Mouse (Mus musculus) midbrain, embryonic 16.5 days (tissue): Measurements from ENCODE around the gene Araf. TPM values are rescaled to one million over a fixed set of nuclear protein-coding genes. Genes with fewer than 3 reads are reported as not detected.
A peak's percentile ranks its signal among the peaks of the same experiment; 100 is the strongest.

Experiments used
- ATAC-seq: fragments of 200-750 bp; cut with Nextera tagmentation; 2 replicates; pipeline ENCODE4 v1.8.0; 2017; ENCODE audit warnings: moderate TSS enrichment
- H3K27ac ChIP-seq: fragments of 300-500 bp; sonication (generic); 2 replicates; pipeline ENCODE4 v1.5.1; 2014; ENCODE audit warnings: mild to moderate bottlenecking, low read length, mixed read lengths
- H3K27me3 ChIP-seq: fragments of 300-500 bp; sonication (generic); 2 replicates; pipeline ENCODE4 v1.6.1; 2014; ENCODE audit warnings: low read depth, low read length, mixed read lengths; ENCODE audit not compliant: control insufficient read depth, insufficient read depth
- H3K36me3 ChIP-seq: fragments of 300-500 bp; sonication (generic); 2 replicates; pipeline ENCODE4 v1.6.1; 2014; ENCODE audit warnings: mild to moderate bottlenecking, low read length, moderate library complexity, mixed read lengths; ENCODE audit not compliant: control insufficient read depth, insufficient read depth
- H3K4me1 ChIP-seq: fragments of 300-500 bp; sonication (generic); 2 replicates; pipeline ENCODE4 v1.6.1; 2014; ENCODE audit warnings: mild to moderate bottlenecking, low read length, mixed read lengths; ENCODE audit not compliant: control insufficient read depth, insufficient read depth
- H3K4me2 ChIP-seq: fragments of 300-500 bp; sonication (generic); 2 replicates; pipeline ENCODE4 v1.6.1; 2014; ENCODE audit warnings: mild to moderate bottlenecking, low read length, mixed read lengths
- H3K4me3 ChIP-seq: fragments of 300-500 bp; sonication (generic); 2 replicates; pipeline ENCODE4 v1.5.1; 2014; ENCODE audit warnings: low read depth, mild to moderate bottlenecking, low read length, moderate library complexity, mixed read lengths
- H3K9ac ChIP-seq: fragments of 300-500 bp; sonication (generic); 2 replicates; pipeline ENCODE4 v1.6.1; 2014; ENCODE audit warnings: low read depth, low read length, mixed read lengths
- H3K9me3 ChIP-seq: fragments of 300-500 bp; sonication (generic); replicated peaks from 2 replicates; pipeline ENCODE4 v1.6.1; 2014; ENCODE audit warnings: mild to moderate bottlenecking, low read length, mixed read lengths; ENCODE audit not compliant: control insufficient read depth, poor library complexity, severe bottlenecking
- WGBS: fragments of 180-500 bp; shearing (Covaris S2); extraction: QIAGEN DNeasy Blood & Tissue Kit; methylation state at CpG from one replicate; pipeline ENCODE4 v1.1.7; 2014; 5-methylcytosine and 5-hydroxymethylcytosine counted together
- polyA plus RNA-seq: library from polyadenylated mRNA; unstranded; fragments of >200 nt; fragmentation: Nextera tagmentation; extraction: Ambion mirVana; gene quantifications from 2 replicates; pipeline ENCODE4 v1.2.1, GENCODE M21; 2015

Araf gene
- polyA plus RNA-seq, 1 experiment from 2014 or later: 431 TPM

GRCm38 (mm10) chrX:20819708-20820426 lies 22.3 kb downstream of the Araf start:
- Histone ChIP-seq H3K4me3 (peak overlapping the region; percentile 30; the same call in 1 of the 2 replicates), H3K27me3 (no peaks in the 10 kb centered on the region), H3K9me3 (no peaks in the 10 kb centered on the region), H3K4me1 (no peaks in the 10 kb centered on the region), H3K27ac (peak overlapping the region; percentile 86), H3K4me2 (peak overlapping the region; percentile 58), H3K9ac (peak overlapping the region; percentile 53; the same call in 1 of the 2 replicates), H3K36me3 (no peaks in the 10 kb centered on the region)
- 43% methylated on average over 8 of the region's 8 CpGs for WGBS
- ATAC-seq: peak; percentile 76

- WGBS: 33% methylated on average over 5 of the region's 5 CpGs
- peak; percentile 70; the same call in 1 of the 2 replicates for ATAC-seq
Measured at GRCm38 (mm10) chrX:20828934-20829333, 31.3 kb downstream of the Araf start.

DNA sequence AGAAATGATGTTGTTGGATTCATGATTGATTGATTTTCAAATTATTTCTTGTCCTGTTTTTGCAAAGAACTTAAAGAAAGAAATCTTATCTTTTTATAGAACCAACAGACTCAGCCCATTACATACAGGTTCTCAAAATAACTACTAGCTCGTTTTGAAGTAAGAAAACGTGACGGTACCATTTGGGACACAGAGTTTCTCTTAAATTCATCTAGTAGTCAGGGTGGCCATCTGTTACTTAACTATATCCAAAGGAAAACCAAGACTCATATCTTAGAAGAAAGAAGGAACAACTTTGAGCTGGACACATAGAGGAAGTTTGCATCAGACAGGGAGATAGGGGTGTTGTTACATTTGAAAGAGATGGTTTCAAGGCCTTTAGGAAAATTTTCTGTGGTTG lies 49.6 kb downstream of the Araf start:
- WGBS: 91% methylated on average over 3 of the region's 3 CpGs
- peaks cover 12% of the 10 kb centered on the region for H3K4me1 ChIP-seq
- H3K27ac ChIP-seq: peak overlapping the region; percentile 38; the same call in 1 of the 2 replicates

More at GRCm38 (mm10) chrX:20828934-20829333, 31.3 kb downstream of the Araf start:
- no peaks in the 10 kb centered on the region for H3K4me1 ChIP-seq
- no peaks in the 10 kb centered on the region for H3K27me3 ChIP-seq
- H3K27ac ChIP-seq: no peak overlapping the region
- H3K4me3 ChIP-seq: no peak overlapping the region
- no peak overlapping the region for H3K9ac ChIP-seq
- H3K4me2 ChIP-seq: no peak overlapping the region
- H3K9me3 ChIP-seq: no peaks in the 10 kb centered on the region
- H3K36me3 ChIP-seq: no peaks in the 10 kb centered on the region

DNA sequence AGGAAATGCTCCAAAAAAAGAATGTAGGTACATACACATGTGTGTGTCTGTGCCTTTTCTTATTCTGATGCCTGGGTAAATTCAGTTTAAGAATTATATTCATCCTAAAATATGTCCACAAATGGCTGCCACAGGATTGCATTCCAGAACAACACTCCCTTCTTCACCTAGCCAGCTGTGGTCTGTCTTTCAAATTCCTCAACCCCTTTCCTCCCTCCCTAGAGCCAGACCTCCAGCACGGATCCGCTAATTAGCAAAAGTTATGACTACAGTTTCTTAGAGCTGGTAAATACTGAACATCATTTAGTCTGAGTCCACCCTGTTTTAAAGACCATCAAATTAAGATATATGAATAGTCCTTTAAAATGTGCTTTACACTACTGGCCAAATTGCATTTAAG lies 50.2 kb downstream of the Araf start:
- Histone ChIP-seq H3K9me3 (no peaks in the 10 kb centered on the region), H3K9ac (peak overlapping the region; percentile 30; the same call in 1 of the 2 replicates), H3K4me3 (peak overlapping the region; percentile 17; the same call in 1 of the 2 replicates), H3K27ac (peak overlapping the region; percentile 80), H3K27me3 (no peaks in the 10 kb centered on the region), H3K36me3 (peaks cover 11% of the 10 kb centered on the region), H3K4me1 (peaks cover 12% of the 10 kb centered on the region), H3K4me2 (peak overlapping the region; percentile 47)
- peak; percentile 37 for ATAC-seq
- 27% methylated on average over 2 of the region's 2 CpGs for WGBS

More for the DNA sequence above, 49.6 kb downstream of the Araf start:
- Histone ChIP-seq H3K9me3 (no peaks in the 10 kb centered on the region), H3K4me2 (no peak overlapping the region), H3K27me3 (no peaks in the 10 kb centered on the region), H3K36me3 (peaks cover 11% of the 10 kb centered on the region), H3K9ac (no peak overlapping the region), H3K4me3 (no peak overlapping the region)
- no peak for ATAC-seq

- Histone ChIP-seq H3K36me3 (peaks cover 13% of the 10 kb centered on the region), H3K4me1 (peaks cover 12% of the 10 kb centered on the region), H3K27ac (peak overlapping the region; percentile 87), H3K9ac (peak overlapping the region; percentile 79), H3K27me3 (no peaks in the 10 kb centered on the region), H3K4me3 (peak overlapping the region; percentile 58), H3K4me2 (peak overlapping the region; percentile 72), H3K9me3 (no peaks in the 10 kb centered on the region)
- WGBS: 18% methylated on average over 42 of the region's 42 CpGs
- ATAC-seq: peak; percentile 98
Measured at GRCm38 (mm10) chrX:20848256-20848984, 50.8 kb downstream of the Araf start.

- Histone ChIP-seq H3K9me3 (no peaks in the 10 kb centered on the region), H3K36me3 (peaks cover 17% of the 10 kb centered on the region), H3K27me3 (no peaks in the 10 kb centered on the region), H3K9ac (no peak overlapping the region), H3K4me2 (no peak overlapping the region), H3K4me3 (no peak overlapping the region), H3K27ac (no peak overlapping the region), H3K4me1 (peaks cover 12% of the 10 kb centered on the region)
- no peak for ATAC-seq
- WGBS: 90% methylated on average over 7 of the region's 7 CpGs
Measured at GRCm38 (mm10) chrX:20853794-20854193, 56.2 kb downstream of the Araf start.

- H3K4me3 ChIP-seq: no peak overlapping the region
- 47% methylated on average over 5 of the region's 5 CpGs for WGBS
- H3K9me3 ChIP-seq: no peaks in the 10 kb centered on the region
- H3K4me2 ChIP-seq: no peak overlapping the region
- no peak overlapping the region for H3K27ac ChIP-seq
- H3K36me3 ChIP-seq: peaks cover 7% of the 10 kb centered on the region; the same call in 1 of the 2 replicates
- no peak for ATAC-seq
- no peak overlapping the region for H3K9ac ChIP-seq
- H3K27me3 ChIP-seq: no peaks in the 10 kb centered on the region
- H3K4me1 ChIP-seq: no peaks in the 10 kb centered on the region
Measured at GRCm38 (mm10) chrX:20861453-20862104, 64.0 kb downstream of the Araf start.

DNA sequence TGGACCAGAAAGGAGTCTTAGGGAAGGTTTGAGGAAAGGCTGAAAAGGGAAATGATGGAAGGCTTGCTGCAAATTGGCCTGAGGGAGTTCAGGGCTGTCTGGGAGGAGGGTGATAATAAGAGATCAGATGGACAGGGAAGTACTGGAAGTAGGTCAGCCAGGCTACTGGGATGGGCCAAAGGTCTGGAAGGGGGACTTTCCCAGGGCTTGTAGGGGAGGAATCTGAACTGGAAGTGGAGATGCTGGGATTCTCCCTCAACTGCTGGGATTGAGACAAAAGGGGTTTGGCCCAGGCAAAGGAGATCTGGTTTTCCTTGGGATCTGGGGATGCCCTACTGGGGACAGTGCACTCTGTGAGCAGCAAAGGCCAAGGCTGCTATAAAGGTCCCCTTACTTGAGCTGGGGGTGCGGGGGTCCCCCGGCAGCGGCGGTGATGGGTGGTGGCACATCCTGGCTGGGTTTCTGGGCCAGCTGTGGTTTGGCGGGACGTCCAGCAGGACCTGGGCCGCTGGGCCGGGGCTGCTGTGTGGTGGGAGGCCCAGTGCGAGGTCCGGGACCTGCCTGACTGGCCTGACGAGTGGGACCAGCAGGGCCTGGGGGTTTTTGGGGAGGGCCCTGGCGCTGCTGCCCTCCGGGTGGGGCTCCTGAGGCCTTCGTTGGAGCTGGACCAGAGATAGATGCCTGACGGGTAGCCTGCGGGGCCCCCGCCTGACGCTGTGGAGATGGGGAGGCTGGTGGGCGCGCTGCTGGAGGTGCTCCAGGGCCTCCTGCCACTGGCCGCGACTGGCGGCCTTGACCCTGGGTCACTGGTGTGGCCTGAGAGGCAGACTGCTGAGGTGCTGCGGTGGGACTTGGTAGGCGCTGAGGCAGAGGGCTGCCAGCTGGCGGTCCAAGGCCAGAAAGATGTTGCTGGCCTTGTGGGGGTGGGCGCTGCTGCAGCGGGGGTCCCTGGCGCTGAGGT lies 64.8 kb downstream of the Araf start:
- no peak overlapping the region for H3K4me2 ChIP-seq
- H3K9ac ChIP-seq: no peak overlapping the region
- H3K27me3 ChIP-seq: no peaks in the 10 kb centered on the region
- H3K4me1 ChIP-seq: no peaks in the 10 kb centered on the region
- WGBS: 52% methylated on average over 22 of the region's 29 CpGs
- peaks cover 7% of the 10 kb centered on the region; the same call in 1 of the 2 replicates for H3K36me3 ChIP-seq
- H3K27ac ChIP-seq: no peak overlapping the region
- no peak for ATAC-seq
- no peak overlapping the region for H3K4me3 ChIP-seq
- H3K9me3 ChIP-seq: no peaks in the 10 kb centered on the region
